Mouse (Mus musculus): ENCODE measurements around the gene 9130019O22Rik. TPM values are rescaled to one million over a fixed set of nuclear protein-coding genes. Genes with fewer than 3 reads are reported as not detected.

Gene 9130019O22Rik
- polyA plus RNA-seq (2015; fragmentation: Illumina TruSeq; extraction: RNeasy Lipid Tissue Mini Kit (QIAGEN cat#74804); ENCODE audit: insufficient read depth, low read depth, low replicate concordance), result 0.54 TPM

GRCm38 (mm10) chr7:127386641-127387392, at the start of gene 9130019O22Rik:
Gene 9130019O22Rik, minus strand, starts transcription at chr7:127387166.

GRCm38 (mm10) chr7:127421388-127422191, 34.6 kb upstream of the 9130019O22Rik start, which contains the start of gene Zfp688:
Gene Zfp688, minus strand, starts transcription at chr7:127422068.

GRCm38 (mm10) chr7:127406002-127406987, 19.3 kb upstream of the 9130019O22Rik start, which contains the start of gene Zfp764:
Gene Zfp764, minus strand, starts transcription at chr7:127406822.

GRCm38 (mm10) chr7:127393157-127393943, 6.4 kb upstream of the 9130019O22Rik start, which contains the start of gene E430018J23Rik:
Gene E430018J23Rik, minus strand, starts transcription at chr7:127393629.

GRCm38 (mm10) chr7:127375271-127376245, 11.4 kb downstream of the 9130019O22Rik start, which contains the start of gene Zfp747:
Gene Zfp747, minus strand, starts transcription at chr7:127376050.

GRCm38 (mm10) chr7:127345512-127346325, 41.2 kb downstream of the 9130019O22Rik start, which contains the start of gene Zfp768:
Gene Zfp768, minus strand, starts transcription at chr7:127345589.

Other genes starting within 250 kb of the 9130019O22Rik start
- gene Spn, start 249.3 kb downstream of the 9130019O22Rik start, polyA plus RNA-seq (2015; fragmentation: Illumina TruSeq; extraction: RNeasy Lipid Tissue Mini Kit (QIAGEN cat#74804); ENCODE audit: insufficient read depth, low read depth, low replicate concordance), result 0.24 TPM
- gene Cd2bp2, start 191.1 kb downstream of the 9130019O22Rik start, polyA plus RNA-seq (2015; fragmentation: Illumina TruSeq; extraction: RNeasy Lipid Tissue Mini Kit (QIAGEN cat#74804); ENCODE audit: insufficient read depth, low read depth, low replicate concordance), result 10.8 TPM
- gene Tbc1d10b, start 178.7 kb downstream of the 9130019O22Rik start, polyA plus RNA-seq (2015; fragmentation: Illumina TruSeq; extraction: RNeasy Lipid Tissue Mini Kit (QIAGEN cat#74804); ENCODE audit: insufficient read depth, low read depth, low replicate concordance), result 7.0 TPM
- 1.5 TPM for gene Mylpf, start 178.3 kb downstream of the 9130019O22Rik start, polyA plus RNA-seq (2015; fragmentation: Illumina TruSeq; extraction: RNeasy Lipid Tissue Mini Kit (QIAGEN cat#74804); ENCODE audit: insufficient read depth, low read depth, low replicate concordance)
- 2.2 TPM for gene Zfp553, start 154.1 kb downstream of the 9130019O22Rik start, polyA plus RNA-seq (2015; fragmentation: Illumina TruSeq; extraction: RNeasy Lipid Tissue Mini Kit (QIAGEN cat#74804); ENCODE audit: insufficient read depth, low read depth, low replicate concordance)
- gene Sept1, start 154.0 kb downstream of the 9130019O22Rik start, polyA plus RNA-seq (2015; fragmentation: Illumina TruSeq; extraction: RNeasy Lipid Tissue Mini Kit (QIAGEN cat#74804); ENCODE audit: insufficient read depth, low read depth, low replicate concordance), result 2.8 TPM
- gene Zfp771, start 142.9 kb downstream of the 9130019O22Rik start, polyA plus RNA-seq (2015; fragmentation: Illumina TruSeq; extraction: RNeasy Lipid Tissue Mini Kit (QIAGEN cat#74804); ENCODE audit: insufficient read depth, low read depth, low replicate concordance), result 8.5 TPM
- gene Dctpp1, start 126.5 kb downstream of the 9130019O22Rik start, polyA plus RNA-seq (2015; fragmentation: Illumina TruSeq; extraction: RNeasy Lipid Tissue Mini Kit (QIAGEN cat#74804); ENCODE audit: insufficient read depth, low read depth, low replicate concordance), result 12.0 TPM
- gene Sephs2, start 113.1 kb downstream of the 9130019O22Rik start, polyA plus RNA-seq (2015; fragmentation: Illumina TruSeq; extraction: RNeasy Lipid Tissue Mini Kit (QIAGEN cat#74804); ENCODE audit: insufficient read depth, low read depth, low replicate concordance), result 21.0 TPM
- gene Itgal, start 90.9 kb downstream of the 9130019O22Rik start, polyA plus RNA-seq (2015; fragmentation: Illumina TruSeq; extraction: RNeasy Lipid Tissue Mini Kit (QIAGEN cat#74804); ENCODE audit: insufficient read depth, low read depth, low replicate concordance), result 0.55 TPM
- gene Zfp768, start 41.6 kb downstream of the 9130019O22Rik start, polyA plus RNA-seq (2015; fragmentation: Illumina TruSeq; extraction: RNeasy Lipid Tissue Mini Kit (QIAGEN cat#74804); ENCODE audit: insufficient read depth, low read depth, low replicate concordance), result 4.1 TPM
- gene Zfp747, start 11.1 kb downstream of the 9130019O22Rik start, polyA plus RNA-seq (2015; fragmentation: Illumina TruSeq; extraction: RNeasy Lipid Tissue Mini Kit (QIAGEN cat#74804); ENCODE audit: insufficient read depth, low read depth, low replicate concordance), result 1.6 TPM
- 1.1 TPM for gene E430018J23Rik, start 6.5 kb upstream of the 9130019O22Rik start, polyA plus RNA-seq (2015; fragmentation: Illumina TruSeq; extraction: RNeasy Lipid Tissue Mini Kit (QIAGEN cat#74804); ENCODE audit: insufficient read depth, low read depth, low replicate concordance)
- 3.5 TPM for gene Zfp764, start 19.7 kb upstream of the 9130019O22Rik start, polyA plus RNA-seq (2015; fragmentation: Illumina TruSeq; extraction: RNeasy Lipid Tissue Mini Kit (QIAGEN cat#74804); ENCODE audit: insufficient read depth, low read depth, low replicate concordance)
- 6.0 TPM for gene Zfp688, start 34.9 kb upstream of the 9130019O22Rik start, polyA plus RNA-seq (2015; fragmentation: Illumina TruSeq; extraction: RNeasy Lipid Tissue Mini Kit (QIAGEN cat#74804); ENCODE audit: insufficient read depth, low read depth, low replicate concordance)
- 1.1 TPM for gene Zfp689, start 62.0 kb upstream of the 9130019O22Rik start, polyA plus RNA-seq (2015; fragmentation: Illumina TruSeq; extraction: RNeasy Lipid Tissue Mini Kit (QIAGEN cat#74804); ENCODE audit: insufficient read depth, low read depth, low replicate concordance)
- gene Prr14, start 72.4 kb upstream of the 9130019O22Rik start, polyA plus RNA-seq (2015; fragmentation: Illumina TruSeq; extraction: RNeasy Lipid Tissue Mini Kit (QIAGEN cat#74804); ENCODE audit: insufficient read depth, low read depth, low replicate concordance), result 21.0 TPM
- gene Fbrs, start 92.0 kb upstream of the 9130019O22Rik start, polyA plus RNA-seq (2015; fragmentation: Illumina TruSeq; extraction: RNeasy Lipid Tissue Mini Kit (QIAGEN cat#74804); ENCODE audit: insufficient read depth, low read depth, low replicate concordance), result 18.9 TPM
- gene Srcap, start 124.8 kb upstream of the 9130019O22Rik start, polyA plus RNA-seq (2015; fragmentation: Illumina TruSeq; extraction: RNeasy Lipid Tissue Mini Kit (QIAGEN cat#74804); ENCODE audit: insufficient read depth, low read depth, low replicate concordance), result 4.0 TPM
- 13.7 TPM for gene Gm42715, start 132.4 kb upstream of the 9130019O22Rik start, polyA plus RNA-seq (2015; fragmentation: Illumina TruSeq; extraction: RNeasy Lipid Tissue Mini Kit (QIAGEN cat#74804); ENCODE audit: insufficient read depth, low read depth, low replicate concordance)
- not detected for gene Tmem265, start 174.2 kb upstream of the 9130019O22Rik start, polyA plus RNA-seq (2015; fragmentation: Illumina TruSeq; extraction: RNeasy Lipid Tissue Mini Kit (QIAGEN cat#74804); ENCODE audit: insufficient read depth, low read depth, low replicate concordance)
- 33.3 TPM for gene Phkg2, start 186.2 kb upstream of the 9130019O22Rik start, polyA plus RNA-seq (2015; fragmentation: Illumina TruSeq; extraction: RNeasy Lipid Tissue Mini Kit (QIAGEN cat#74804); ENCODE audit: insufficient read depth, low read depth, low replicate concordance)
- gene Ccdc189, start 201.4 kb upstream of the 9130019O22Rik start, polyA plus RNA-seq (2015; fragmentation: Illumina TruSeq; extraction: RNeasy Lipid Tissue Mini Kit (QIAGEN cat#74804); ENCODE audit: insufficient read depth, low read depth, low replicate concordance), result 4.7 TPM
- 13.6 TPM for gene Rnf40, start 201.6 kb upstream of the 9130019O22Rik start, polyA plus RNA-seq (2015; fragmentation: Illumina TruSeq; extraction: RNeasy Lipid Tissue Mini Kit (QIAGEN cat#74804); ENCODE audit: insufficient read depth, low read depth, low replicate concordance)
- 3.3 TPM for gene Zfp629, start 228.6 kb upstream of the 9130019O22Rik start, polyA plus RNA-seq (2015; fragmentation: Illumina TruSeq; extraction: RNeasy Lipid Tissue Mini Kit (QIAGEN cat#74804); ENCODE audit: insufficient read depth, low read depth, low replicate concordance)

Data from pancreas, adult 10 weeks (tissue).